Mouse (Mus musculus) kidney, adult 9 months (tissue): ENCODE results near the gene Usp19.
A peak's percentile ranks its signal among the peaks of the same experiment; 100 is the strongest.

ENCODE experiments used
- DNase-seq: peaks from one replicate; pipeline ENCODE4 v3.0.0; 2022

Gene Usp19

GRCm38 (mm10) chr9:108490559-108491285 is at the start of gene Usp19:
Gene Usp19, plus strand, starts transcription at chr9:108490602.
- DNase-seq = peak; percentile 98

- DNase-seq = no peak
These were observed 49.0 kb upstream of the Usp19 start for GRCm38 (mm10) chr9:108441236-108441919.

- DNase-seq = no peak
These were observed 45.3 kb upstream of the Usp19 start for GRCm38 (mm10) chr9:108445125-108445524.

GRCm38 (mm10) chr9:108449860-108450259 is 40.5 kb upstream of the Usp19 start:
- no peak for DNase-seq

- no peak for DNase-seq
These were observed 39.9 kb upstream of the Usp19 start for GRCm38 (mm10) chr9:108450292-108451169.

GRCm38 (mm10) chr9:108451170-108451493 is 39.3 kb upstream of the Usp19 start:
- no peak for DNase-seq

- no peak for DNase-seq
These were observed 38.8 kb upstream of the Usp19 start for GRCm38 (mm10) chr9:108451519-108452160.

GRCm38 (mm10) chr9:108452291-108452906 is 38.0 kb upstream of the Usp19 start:
- peak; percentile 83 for DNase-seq

- DNase-seq = no peak
These were observed 37.5 kb upstream of the Usp19 start for GRCm38 (mm10) chr9:108452911-108453310.

- DNase-seq = no peak
These were observed 36.9 kb upstream of the Usp19 start for GRCm38 (mm10) chr9:108453458-108453857.

- no peak for DNase-seq
These were observed 36.0 kb upstream of the Usp19 start for GRCm38 (mm10) chr9:108454429-108454828.

GRCm38 (mm10) chr9:108455747-108456571 is 34.4 kb upstream of the Usp19 start:
- DNase-seq = no peak

- no peak for DNase-seq
These were observed 33.4 kb upstream of the Usp19 start for GRCm38 (mm10) chr9:108456953-108457352.

GRCm38 (mm10) chr9:108459939-108460318 is 30.5 kb upstream of the Usp19 start:
- DNase-seq = no peak

GRCm38 (mm10) chr9:108460319-108461178 is 29.9 kb upstream of the Usp19 start, which contains the start of gene Ccdc71:
Gene Ccdc71, plus strand, starts transcription at chr9:108460527.
- peak; percentile 88 for DNase-seq

- DNase-seq = peak; percentile 32
These were observed 29.2 kb upstream of the Usp19 start, which contains the start of gene Klhdc8b for GRCm38 (mm10) chr9:108461181-108461631. Gene Klhdc8b, minus strand, starts transcription at chr9:108461581.

- no peak for DNase-seq
These were observed 28.7 kb upstream of the Usp19 start for GRCm38 (mm10) chr9:108461675-108462074.

GRCm38 (mm10) chr9:108462192-108462591 is 28.2 kb upstream of the Usp19 start:
- no peak for DNase-seq

- DNase-seq = no peak
These were observed 26.7 kb upstream of the Usp19 start for GRCm38 (mm10) chr9:108463713-108464112.

GRCm38 (mm10) chr9:108466219-108466618 is 24.2 kb upstream of the Usp19 start:
- DNase-seq = no peak
